Comparison of ENCODE assay signal across 20 mouse cellular contexts in the genomic region with DNA sequence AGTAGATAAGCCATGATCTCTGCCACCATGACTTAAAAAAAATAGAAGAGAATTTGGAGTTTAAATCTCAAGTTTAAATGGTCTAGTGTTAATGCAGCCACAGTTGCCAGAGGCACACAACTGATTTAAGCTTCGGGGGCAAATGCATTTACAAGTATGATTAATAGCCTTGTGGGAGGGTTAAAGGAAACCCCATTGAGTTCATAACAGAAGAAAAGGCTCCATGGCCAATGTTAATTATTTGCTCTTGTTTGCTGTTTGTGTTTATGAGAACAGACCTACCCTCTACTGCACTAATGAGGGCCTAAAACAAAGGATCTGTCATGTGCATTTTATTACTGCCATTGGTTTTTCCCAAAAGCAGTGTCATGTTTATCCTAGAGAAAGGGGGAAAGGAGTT.
A peak's percentile ranks its signal among the peaks of the same experiment; 100 is the strongest.
DNase-seq lines count a peak whose midpoint lies in the region; ATAC-seq lines count a peak whose summit lies in the region.
"Had no signal": no experiment of that assay in that cellular context is flagged by ENCODE, and none has a peak within 500 bp of the region (broad histone marks: within the 10 kb centered on the region; RNA-seq: fewer than 3 reads in every experiment).

No protein-coding gene starts in this region.

- DNase-seq in midbrain, embryonic 11.5 days (ENCODE audit: low spot score, missing footprints) = peak; percentile 73
- peak; percentile 10 for DNase-seq in Muller cell, postnatal 12 days (ENCODE audit: inconsistent ontology term)
- DNase-seq: adrenal gland, adult 8-10 months; adrenal gland, postnatal 14 days; adrenal gland, postnatal 36 days; cerebellum, adult 11-12 months; cerebellum, adult 2 months; cerebellum, adult 9-10 months; cerebellum, postnatal 10 days; cerebellum, postnatal 25 days; forebrain, postnatal 0 days had no signal

- no peak for ATAC-seq in midbrain, embryonic 11.5 days (ENCODE audit: low FRiP score)
- ATAC-seq in midbrain, embryonic 16.5 days = no peak
- ATAC-seq in limb, embryonic 13.5 days (ENCODE audit: low FRiP score, low read depth) = no peak
- ATAC-seq in frontal cortex, adult (ENCODE audit: low TSS enrichment) = no peak
- ATAC-seq: activated CD4-positive, CD25-positive, alpha-beta regulatory T cell, adult 4 months; forebrain, embryonic 13.5 days; forebrain, embryonic 15.5 days; forebrain, postnatal 0 days; Patski had no signal

- no peaks in the 10 kb centered on the region for H3K4me1 ChIP-seq in midbrain, embryonic 11.5 days (ENCODE audit: control insufficient read depth, insufficient read depth, low read length)
- no peaks in the 10 kb centered on the region for H3K4me1 ChIP-seq in midbrain, embryonic 16.5 days (ENCODE audit: control insufficient read depth, insufficient read depth, low read length)
- peaks cover 45% of the 10 kb centered on the region for H3K4me1 ChIP-seq in limb, embryonic 13.5 days
- H3K4me1 ChIP-seq: forebrain, embryonic 13.5 days; forebrain, embryonic 15.5 days had no signal

- no peak overlapping the region for H3K27ac ChIP-seq in midbrain, embryonic 11.5 days (ENCODE audit: low read depth, low read length)
- H3K27ac ChIP-seq in midbrain, embryonic 16.5 days (ENCODE audit: low read length) = no peak overlapping the region
- H3K27ac ChIP-seq in limb, embryonic 13.5 days = peak overlapping the region; percentile 55; the same call in 1 of the 2 replicates
- H3K27ac ChIP-seq: embryonic facial prominence, embryonic 10.5 days; embryonic facial prominence, embryonic 12.5 days; forebrain, embryonic 13.5 days; forebrain, embryonic 15.5 days had no signal

- H3K36me3 ChIP-seq in midbrain, embryonic 11.5 days (ENCODE audit: control insufficient read depth, insufficient read depth, low read length) = no peaks in the 10 kb centered on the region
- no peaks in the 10 kb centered on the region for H3K36me3 ChIP-seq in midbrain, embryonic 16.5 days (ENCODE audit: control insufficient read depth, insufficient read depth, low read length)
- H3K36me3 ChIP-seq in limb, embryonic 13.5 days = no peaks in the 10 kb centered on the region
- H3K36me3 ChIP-seq: embryonic facial prominence, embryonic 12.5 days; forebrain, embryonic 15.5 days had no signal

- 64% methylated on average over 1 of the region's 1 CpGs for WGBS in midbrain, embryonic 11.5 days
- 52% methylated on average over 1 of the region's 1 CpGs for WGBS in midbrain, embryonic 16.5 days
- 21% methylated on average over 1 of the region's 1 CpGs for WGBS in limb, embryonic 13.5 days

- H3K27me3 ChIP-seq in midbrain, embryonic 11.5 days (ENCODE audit: control insufficient read depth, insufficient read depth, low read length) = no peaks in the 10 kb centered on the region
- no peaks in the 10 kb centered on the region for H3K27me3 ChIP-seq in midbrain, embryonic 16.5 days (ENCODE audit: control insufficient read depth, insufficient read depth, low read depth, low read length)
- no peaks in the 10 kb centered on the region for H3K27me3 ChIP-seq in limb, embryonic 13.5 days
- H3K27me3 ChIP-seq: embryonic facial prominence, embryonic 12.5 days; forebrain, embryonic 13.5 days; forebrain, embryonic 15.5 days had no signal

- H3K4me3 ChIP-seq in midbrain, embryonic 11.5 days (ENCODE audit: low read depth, low read length) = no peak overlapping the region
- H3K4me3 ChIP-seq in midbrain, embryonic 16.5 days (ENCODE audit: low read depth, low read length) = no peak overlapping the region
- no peak overlapping the region for H3K4me3 ChIP-seq in limb, embryonic 13.5 days
- H3K4me3 ChIP-seq: embryonic facial prominence, embryonic 10.5 days; embryonic facial prominence, embryonic 12.5 days; forebrain, embryonic 13.5 days; forebrain, embryonic 15.5 days had no signal

- H3K4me2 ChIP-seq in midbrain, embryonic 11.5 days = no peak overlapping the region
- H3K4me2 ChIP-seq in midbrain, embryonic 16.5 days (ENCODE audit: low read length) = no peak overlapping the region
- no peak overlapping the region for H3K4me2 ChIP-seq in limb, embryonic 13.5 days (replicated peaks)
- H3K4me2 ChIP-seq: embryonic facial prominence, embryonic 12.5 days; forebrain, embryonic 13.5 days; forebrain, embryonic 15.5 days had no signal

- no peaks in the 10 kb centered on the region for H3K9me3 ChIP-seq in midbrain, embryonic 11.5 days (ENCODE audit: control insufficient read depth, low read length)
- no peaks in the 10 kb centered on the region for H3K9me3 ChIP-seq in midbrain, embryonic 16.5 days (replicated peaks; ENCODE audit: control insufficient read depth, low read length, poor library complexity, severe bottlenecking)
- no peaks in the 10 kb centered on the region for H3K9me3 ChIP-seq in limb, embryonic 13.5 days
- H3K9me3 ChIP-seq: embryonic facial prominence, embryonic 10.5 days; embryonic facial prominence, embryonic 12.5 days; forebrain, embryonic 13.5 days; forebrain, embryonic 15.5 days had no signal

- no peak overlapping the region for H3K9ac ChIP-seq in midbrain, embryonic 11.5 days (ENCODE audit: low read length)
- no peak overlapping the region for H3K9ac ChIP-seq in midbrain, embryonic 16.5 days (ENCODE audit: low read depth, low read length)
- H3K9ac ChIP-seq in limb, embryonic 13.5 days = no peak overlapping the region
- H3K9ac ChIP-seq: embryonic facial prominence, embryonic 12.5 days; forebrain, embryonic 13.5 days; forebrain, embryonic 15.5 days; forebrain, postnatal 0 days had no signal
